Mouse (Mus musculus): ENCODE data around the gene Zfp583. TPM values are rescaled to one million over a fixed set of nuclear protein-coding genes. Genes with fewer than 3 reads are reported as not detected.
"Not testable (repeated sequence)": the region's sequence is repeated elsewhere in the genome, so short reads cannot be mapped to it uniquely, and the experiment has no call there.

Zfp583 gene
- total RNA-seq (2021) = 10 to 100 TPM; 10.2 to 13.1 TPM
- long read RNA-seq, experiment 1, partial matches to known transcripts = 0 of 4 reads
- long read RNA-seq, experiment 1, other reads (novel, unspliced or antisense) = 0 of 4 reads
- long read RNA-seq, experiment 2, partial matches to known transcripts = 0 of 4 reads
- long read RNA-seq, experiment 2, other reads (novel, unspliced or antisense) = 1 of 4 reads

DNA sequence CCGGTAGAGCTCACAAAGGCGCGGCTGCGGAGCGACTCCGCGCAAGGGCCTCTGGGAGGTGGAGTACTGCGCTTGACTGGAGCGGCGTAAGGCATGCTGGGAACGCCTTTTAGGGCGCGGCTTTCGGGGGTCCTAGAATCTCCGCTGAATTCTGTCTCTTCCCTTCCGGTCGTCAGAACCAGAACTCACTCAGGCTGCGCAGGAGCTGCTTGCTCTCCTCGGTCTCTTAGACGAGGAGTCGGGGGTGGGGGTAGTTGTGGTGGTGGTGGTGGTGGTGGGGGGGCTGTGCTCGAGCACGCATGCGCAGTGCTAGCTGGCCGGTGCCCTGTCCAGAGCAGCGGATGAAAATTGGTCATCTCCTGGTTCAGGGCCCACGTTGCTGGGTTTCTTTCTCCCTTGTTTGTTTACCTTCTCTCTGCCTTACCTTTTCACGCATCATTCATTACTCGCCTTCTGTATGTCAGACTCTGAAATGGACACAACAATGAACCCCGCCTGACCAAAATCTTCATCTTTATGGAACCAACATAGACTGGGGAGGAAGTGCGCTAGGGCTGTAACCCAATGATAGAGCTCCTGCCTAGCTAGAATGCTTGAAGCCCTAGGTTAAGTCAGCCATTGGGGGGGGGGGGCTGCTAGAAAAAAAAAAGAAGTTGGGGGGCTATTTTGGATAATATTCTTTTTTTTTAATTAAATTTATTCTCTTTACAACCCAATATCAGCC lies at the start of gene Zfp583:
Gene Zfp583, minus strand, starts transcription at position 53 of the 724 bp plus-strand sequence.
- DNase-seq (ENCODE audit: low spot score in 2 of 2) = peak; percentile 89 to 91

DNA sequence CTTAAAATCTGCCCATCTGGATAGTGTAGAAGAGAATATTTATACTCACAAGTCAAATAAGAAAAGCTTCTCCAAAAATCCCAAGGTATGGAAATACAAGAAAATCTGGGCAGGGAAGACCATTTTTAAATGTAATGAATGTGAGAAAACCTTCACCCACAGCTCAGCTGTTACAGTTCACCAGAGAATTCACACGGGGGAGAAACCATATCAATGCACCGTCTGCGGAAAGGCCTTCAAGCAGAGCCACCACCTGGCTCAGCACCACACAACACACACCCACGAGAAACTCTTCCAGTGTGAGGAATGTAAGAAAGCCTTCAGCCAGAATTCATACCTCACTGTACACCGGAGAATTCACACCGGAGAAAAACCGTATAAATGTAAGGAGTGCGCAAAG lies 47.4 kb upstream of the Zfp583 start:
- DNase-seq (ENCODE audit: low spot score in 2 of 2) = peak; percentile 53 to 73

DNA sequence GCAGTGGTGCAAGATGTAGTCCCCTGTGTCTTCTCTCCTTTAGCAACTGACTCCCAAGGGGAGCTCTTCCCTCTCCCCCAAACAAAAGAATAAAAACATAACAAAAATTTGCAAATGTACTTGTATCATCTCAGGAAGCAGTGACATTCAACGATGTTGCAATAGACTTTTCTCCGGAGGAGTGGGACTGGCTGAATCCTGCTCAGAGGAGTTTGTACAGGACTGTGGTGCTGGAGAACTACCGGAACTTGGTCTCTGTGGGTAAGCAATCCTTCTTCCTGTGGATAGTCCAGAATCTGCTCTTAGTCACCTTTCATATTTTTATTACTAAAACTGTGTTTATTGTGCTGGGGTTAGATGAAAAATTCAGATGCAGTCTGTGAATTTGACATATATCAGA lies 41.9 kb upstream of the Zfp583 start:
- no peak for DNase-seq (ENCODE audit: low spot score in 2 of 2)

DNA sequence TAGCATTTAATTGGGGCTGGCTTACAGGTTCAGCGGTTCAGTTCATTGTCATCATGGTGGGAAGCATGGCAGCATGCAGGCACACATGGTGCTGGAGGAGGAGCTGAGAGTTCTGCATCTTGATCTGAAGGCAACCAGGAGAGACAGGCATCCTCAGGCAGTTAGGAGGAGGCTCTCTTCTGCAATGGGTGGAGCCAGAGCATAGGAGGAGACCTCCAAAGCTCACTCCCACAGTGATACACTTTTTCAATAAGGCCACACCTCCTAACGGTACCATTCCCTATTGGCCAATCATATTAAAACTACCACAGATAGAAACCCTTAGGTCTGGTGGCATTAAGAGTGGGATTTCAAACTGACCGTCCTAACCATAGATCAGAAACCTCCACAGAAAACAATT lies 38.4 kb upstream of the Zfp583 start:
- no peak for DNase-seq (ENCODE audit: low spot score in 2 of 2)

DNA sequence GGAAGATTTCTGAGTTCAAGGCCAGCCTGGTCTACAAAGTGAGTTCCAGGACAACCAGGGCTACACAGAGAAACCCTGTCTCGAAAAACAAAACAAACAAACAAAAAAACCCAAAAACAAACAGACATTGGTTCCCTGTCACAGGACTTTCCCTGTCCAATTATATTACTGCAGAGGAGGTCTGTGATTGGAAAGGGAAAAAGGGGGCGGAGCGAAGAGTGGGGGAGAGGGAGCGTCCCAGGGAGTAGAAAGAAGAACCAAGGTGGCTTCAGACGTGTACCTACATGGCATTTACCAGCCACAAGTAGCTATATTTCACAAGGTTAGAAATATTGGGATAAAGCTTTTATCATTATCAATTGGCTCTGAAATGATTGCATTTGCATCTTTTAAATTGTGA lies 37.1 kb upstream of the Zfp583 start:
- DNase-seq (ENCODE audit: low spot score in 2 of 2) = not testable (repeated sequence)

DNA sequence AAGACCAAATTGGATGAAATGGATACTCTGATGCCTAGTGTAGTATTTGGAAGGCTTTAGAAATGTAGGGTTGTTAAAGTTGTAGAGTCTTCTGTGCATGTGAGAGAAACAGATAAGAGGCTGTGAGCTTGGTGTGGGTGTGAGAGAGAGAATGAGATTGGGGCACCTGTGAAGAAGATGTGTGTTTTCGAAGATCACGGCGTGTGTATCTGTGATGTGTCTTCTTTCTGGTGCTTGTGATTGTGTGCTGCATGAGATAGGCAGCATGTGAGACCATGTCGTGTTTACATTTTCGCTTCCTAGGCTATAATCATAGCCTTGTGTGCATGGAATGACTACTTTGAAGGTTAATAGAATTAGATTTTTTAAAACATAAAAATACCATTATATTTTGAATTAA lies 36.1 kb upstream of the Zfp583 start:
- no peak for DNase-seq (ENCODE audit: low spot score in 2 of 2)

DNA sequence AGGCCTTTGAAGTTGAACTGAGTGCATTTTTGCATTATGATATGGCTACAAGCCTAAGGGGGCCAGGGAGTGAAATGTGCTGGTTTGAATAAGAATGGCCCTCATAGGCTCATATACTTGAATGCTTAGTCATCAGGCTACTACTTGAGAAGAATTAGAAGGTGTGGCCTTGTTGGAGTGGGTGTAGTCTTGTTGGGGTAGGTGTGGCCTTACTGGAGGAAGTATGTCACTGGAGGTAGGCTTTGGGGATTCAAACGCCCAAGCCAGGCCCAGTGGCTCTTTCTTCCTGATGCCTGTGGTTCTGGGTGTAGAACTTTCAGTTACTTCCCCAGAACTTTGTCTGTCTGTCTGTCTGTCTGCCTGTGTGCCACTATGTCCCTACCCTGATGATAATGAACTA lies 33.7 kb upstream of the Zfp583 start:
- no peak for DNase-seq (ENCODE audit: low spot score in 2 of 2)

DNA sequence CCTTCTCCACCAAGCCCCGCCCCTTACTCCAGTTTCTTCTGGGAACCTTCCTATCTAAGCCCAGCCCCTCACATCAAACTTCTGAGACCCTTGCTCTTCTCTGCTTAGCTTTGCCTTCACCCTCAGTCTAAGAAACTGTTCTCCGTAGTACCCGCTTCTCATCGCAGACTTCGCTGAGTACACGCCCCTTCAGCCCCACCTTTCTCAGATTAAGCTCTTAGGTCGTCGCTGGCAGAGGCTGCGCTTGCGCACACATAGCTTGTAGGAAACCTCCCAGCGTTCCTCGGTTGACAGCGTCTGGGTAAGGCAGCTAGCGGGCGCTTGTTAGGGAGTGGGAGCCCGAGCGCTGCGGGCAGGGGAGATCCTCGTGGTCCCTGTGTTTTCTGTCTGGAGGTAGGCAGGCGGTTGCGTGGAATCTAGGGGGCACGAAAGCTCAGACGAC lies 32.0 kb upstream of the Zfp583 start, which contains the start of gene Zfp78:
Gene Zfp78, plus strand, starts transcription at position 234 of the 442 bp plus-strand sequence.
- peak; percentile 78 to 86 for DNase-seq (ENCODE audit: low spot score in 2 of 2)

DNA sequence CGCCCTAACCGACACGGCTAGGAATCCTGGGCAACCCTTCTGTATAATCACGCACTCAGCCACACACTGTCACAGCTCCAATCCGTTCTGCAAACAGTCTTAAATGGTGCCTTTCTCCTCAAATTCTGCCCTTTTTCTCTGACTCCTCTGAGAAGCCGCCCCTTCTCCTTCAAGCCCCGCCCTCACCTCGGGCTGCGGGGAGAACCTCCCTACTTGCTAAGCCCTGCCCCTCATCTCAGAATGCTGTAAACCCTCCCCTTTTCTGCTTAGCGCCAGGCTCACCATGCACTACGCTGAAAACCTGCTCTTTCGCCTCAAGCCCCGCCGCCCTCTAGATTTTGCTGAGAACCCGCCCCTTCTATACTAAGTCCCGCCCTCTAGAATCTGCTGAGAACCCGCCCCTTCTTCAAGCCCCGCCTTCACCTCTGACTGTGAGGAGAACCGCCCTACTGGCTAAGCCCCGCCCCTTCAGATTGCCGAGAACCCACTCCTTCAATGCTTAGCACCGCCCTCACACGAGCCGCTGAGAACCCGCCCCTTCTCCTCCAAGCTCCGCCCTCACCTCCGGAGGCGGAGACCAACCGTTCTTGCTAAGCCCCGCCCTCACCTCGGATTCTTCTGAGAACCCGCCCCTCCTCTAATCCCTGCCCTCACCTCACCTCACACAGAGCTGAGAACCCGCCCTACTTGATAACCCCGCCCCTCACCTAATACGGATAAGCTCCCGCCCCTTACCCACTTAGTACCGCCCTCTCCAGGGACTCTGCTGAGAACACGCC lies 31.4 kb upstream of the Zfp583 start:
- DNase-seq (ENCODE audit: low spot score in 2 of 2) = peak; percentile 96 to 99

DNA sequence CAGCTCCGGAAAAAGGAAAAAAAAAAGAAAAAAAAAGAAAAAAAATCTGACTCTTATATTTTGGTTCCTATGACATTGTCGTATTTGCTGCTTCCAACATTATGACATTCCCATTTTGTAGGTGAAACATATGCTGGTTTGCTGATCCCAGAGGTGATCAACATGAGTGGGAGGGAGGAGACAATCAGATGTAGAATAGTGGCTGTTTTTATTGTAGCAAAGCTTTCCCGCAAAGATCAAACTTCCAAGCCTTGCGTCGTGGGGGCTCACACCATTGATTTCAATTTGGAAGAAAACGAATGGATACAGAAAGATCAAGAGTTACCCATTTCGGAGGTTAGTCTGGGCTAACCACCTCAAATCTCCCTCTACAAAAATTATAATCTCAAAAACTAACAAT lies 30.7 kb upstream of the Zfp583 start:
- no peak for DNase-seq (ENCODE audit: low spot score in 2 of 2)

DNA sequence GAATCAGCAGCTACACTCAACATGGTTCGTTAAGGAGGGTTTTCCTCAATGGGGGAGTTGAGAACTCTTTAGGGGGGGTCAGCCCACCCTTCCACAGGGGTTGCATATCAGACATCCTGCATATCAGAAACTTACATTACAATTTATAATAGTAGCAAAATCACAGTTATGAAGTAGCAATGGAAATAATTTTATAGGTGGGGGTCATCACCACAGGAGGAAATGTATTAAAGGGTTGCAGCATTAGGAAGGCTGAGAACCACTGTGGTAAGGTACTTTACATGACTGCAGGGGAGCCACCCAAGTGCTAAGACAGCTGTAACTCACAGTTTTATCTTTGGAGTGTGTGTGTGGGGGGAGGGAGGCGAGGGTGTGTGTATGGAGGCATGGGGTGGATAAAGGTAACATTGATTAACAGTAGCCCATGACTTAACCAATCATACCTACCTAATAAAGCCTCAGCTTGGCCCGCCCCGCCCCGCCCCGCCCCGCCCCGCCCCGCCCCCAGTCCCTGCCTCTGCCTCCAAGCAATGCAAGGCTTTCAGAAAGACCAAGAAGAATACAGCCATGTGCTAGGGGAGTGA lies 29.5 kb upstream of the Zfp583 start:
- no peak for DNase-seq (ENCODE audit: low spot score in 2 of 2)

DNA sequence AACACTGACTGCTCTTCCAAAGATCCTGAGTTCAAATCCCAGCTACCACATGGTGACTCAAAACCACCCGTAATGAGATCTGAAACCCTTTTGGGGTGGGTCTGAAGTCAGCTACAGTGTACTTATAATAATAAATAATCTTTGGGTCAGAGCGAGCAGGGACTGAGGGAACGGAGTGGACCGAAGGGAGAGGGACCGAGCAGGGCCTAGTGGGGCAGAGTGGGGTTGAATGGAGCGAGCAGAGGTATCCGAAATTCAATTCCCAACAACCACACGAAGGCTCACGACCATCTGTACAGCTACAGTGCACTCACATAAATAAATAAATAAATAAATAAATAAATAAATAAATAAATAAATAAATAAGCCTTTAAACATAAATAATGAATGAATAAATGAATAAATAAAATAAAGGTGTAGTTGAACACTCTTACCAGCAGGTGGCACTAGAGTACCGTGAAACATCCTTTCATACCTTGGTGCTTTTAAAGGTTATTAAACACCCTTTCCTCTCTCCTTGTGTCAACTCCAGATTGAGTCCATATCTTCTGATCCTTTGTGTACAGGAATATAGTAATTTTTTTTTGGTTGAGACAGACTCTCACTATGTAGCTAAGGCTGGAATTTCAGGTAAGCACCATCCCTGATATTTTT lies 28.0 kb upstream of the Zfp583 start:
- peak in 1 of 2 experiments; percentile 17 for DNase-seq (ENCODE audit: low spot score in 2 of 2)

DNA sequence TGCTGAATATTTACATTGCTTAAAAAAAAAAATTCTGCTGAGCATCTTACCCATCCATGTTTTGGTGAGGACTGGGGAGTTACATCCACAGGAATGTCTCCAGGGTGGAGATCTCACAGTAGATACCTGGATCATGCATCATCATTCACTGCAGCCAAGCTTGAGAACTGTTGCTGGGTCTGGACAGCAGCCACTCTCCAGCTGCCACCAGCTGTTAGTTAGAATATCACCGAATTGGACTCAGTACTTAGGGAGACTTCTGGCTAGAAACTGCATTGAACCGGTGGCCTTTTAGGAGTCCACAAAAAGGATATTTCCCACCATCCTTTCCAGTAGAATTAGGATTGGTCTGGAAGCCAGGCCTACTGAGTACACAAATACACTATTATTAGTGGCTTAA lies 27.0 kb upstream of the Zfp583 start:
- no peak for DNase-seq (ENCODE audit: low spot score in 2 of 2)

DNA sequence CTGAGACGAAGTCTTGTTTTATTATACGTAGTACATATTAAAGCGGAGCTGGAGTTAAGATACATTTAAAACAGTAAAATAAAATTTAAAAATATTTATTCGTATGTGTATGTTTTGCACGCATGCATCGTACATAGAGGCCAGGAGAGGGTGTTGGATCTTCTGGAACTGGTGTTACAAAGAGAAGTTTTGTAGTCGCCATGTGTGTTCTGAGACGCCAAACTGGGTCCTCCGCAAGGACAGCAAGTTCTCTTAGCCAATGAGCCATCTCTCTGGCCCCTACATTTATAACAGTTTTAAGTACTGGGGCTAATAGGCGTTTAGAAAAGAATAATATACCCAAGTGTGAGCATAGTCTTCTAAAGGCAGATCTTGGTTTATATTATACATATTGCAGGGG lies 13.0 kb upstream of the Zfp583 start:
- DNase-seq (ENCODE audit: low spot score in 2 of 2) = no peak

DNA sequence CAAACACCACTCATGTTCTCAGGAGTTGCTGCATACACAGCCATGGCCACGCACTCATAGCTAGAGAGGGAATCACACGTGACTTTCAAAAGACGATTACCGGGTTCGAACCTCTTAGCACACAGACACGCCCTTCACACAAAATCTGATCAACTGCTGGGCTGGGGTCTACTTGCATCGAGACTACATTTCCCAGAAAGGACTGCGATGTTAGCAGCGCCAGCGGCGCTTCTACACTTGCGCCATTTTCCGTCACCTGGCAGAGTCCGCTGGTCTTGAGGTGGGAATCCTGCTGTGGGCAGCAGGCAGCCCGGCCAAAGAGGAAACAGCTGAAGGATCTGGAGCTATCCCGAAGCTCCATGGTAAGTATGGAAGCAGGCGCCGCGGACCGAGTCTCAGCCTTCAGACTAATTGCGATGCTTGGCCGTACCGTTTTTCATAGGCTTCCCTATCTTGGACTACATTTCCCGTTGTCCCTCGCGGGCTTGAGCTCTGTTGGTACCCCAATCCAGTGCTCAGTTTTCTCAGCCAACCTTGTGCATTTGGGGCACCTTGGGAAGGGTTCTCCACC lies 12.5 kb upstream of the Zfp583 start, which contains the start of gene Gm3854:
Gene Gm3854, plus strand, starts transcription at position 259 of the 571 bp plus-strand sequence.
- DNase-seq (ENCODE audit: low spot score in 2 of 2) = peak; percentile 71 to 86

DNA sequence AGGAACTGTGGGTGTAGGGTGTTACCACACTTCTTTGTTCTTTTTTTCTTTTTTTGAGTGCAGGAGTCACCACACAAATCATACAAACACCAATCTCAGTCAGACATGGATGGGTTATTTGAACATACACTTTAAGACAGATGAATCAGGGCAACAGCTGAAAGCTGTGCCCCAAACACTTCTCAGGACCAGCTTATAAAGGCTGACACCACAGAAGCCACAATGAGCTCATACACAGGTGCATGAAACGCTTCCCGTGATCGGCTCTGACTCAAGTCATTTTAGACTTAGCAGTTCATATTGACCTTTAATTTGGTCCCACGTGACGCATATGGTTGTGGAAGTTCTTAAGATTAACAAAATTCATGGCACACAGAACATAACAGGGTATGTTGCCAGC lies 8.8 kb upstream of the Zfp583 start:
- no peak for DNase-seq (ENCODE audit: low spot score in 2 of 2)

DNA sequence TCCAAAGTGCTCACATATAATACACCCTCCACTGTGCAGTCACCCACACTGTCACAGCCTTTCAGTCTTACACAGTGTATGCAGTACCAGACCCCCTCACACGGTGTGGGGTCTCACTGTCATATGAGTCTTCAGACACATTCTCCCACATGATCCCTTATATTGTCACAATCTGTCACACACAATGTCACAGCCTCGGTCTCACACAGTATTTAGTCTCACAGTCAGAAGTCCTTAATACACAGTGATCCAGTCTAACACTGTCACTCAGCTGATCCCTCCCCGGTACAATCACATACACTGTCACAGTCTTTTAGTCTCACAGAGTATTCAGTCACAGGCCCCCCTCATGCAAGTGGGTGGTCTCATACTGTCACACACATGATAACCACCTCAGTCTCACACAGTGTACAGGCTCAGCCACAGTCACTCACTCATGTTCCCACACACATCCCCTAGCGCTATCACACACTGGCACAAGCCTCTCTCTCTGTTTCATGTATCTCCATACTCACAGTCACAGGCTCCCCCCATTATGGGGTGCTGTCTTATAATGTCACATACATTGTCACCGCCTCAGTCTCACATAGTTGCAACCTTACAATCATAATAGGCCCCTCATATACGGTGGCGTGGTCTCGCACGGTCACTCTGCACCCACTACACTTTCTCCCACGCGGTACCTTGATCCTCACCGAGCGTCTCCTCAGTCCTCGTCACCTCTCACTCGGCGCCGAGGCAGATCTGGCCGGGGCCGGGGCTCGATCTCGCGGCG lies 440 bp downstream of the Zfp583 start:
- peak; percentile 21 to 22 for DNase-seq (ENCODE audit: low spot score in 2 of 2)

DNA sequence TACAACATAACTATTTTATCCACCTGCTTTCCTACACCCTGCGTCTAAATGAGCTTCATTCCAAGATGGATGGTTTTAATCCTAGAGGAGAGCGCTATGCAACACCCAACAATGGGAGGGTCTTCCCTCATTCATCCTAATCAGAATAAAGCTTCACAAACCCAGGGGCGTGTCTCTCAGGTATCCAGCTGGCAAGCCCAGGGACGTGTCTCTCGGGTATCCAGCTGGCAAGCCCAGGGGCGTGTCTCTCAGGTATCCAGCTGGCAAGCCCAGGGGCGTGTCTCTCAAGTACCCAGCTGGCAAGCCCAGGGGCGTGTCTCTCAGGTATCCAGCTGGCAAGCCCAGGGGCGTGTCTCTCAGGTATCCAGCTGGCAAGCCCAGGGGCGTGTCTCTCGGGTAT lies 30.3 kb downstream of the Zfp583 start:
- not testable (repeated sequence) for DNase-seq (ENCODE audit: low spot score in 2 of 2)

DNA sequence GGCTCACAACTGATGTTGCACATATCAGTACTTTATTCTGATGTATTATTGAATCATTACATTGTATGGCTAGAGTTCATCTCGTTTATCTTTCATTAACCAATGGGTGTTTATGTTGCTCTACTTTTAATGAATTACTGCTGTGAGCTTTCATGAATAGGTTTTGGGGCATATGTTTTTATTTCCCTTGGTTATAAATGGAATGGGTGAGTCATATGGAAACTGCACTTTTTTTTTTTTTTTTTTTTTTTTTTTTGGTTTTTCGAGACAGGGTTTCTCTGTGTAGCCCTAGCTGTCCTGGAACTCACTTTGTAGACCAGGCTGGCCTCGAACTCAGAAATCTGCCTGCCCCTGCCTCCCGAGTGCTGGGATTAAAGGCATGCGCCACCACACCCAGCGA lies 40.0 kb downstream of the Zfp583 start:
- DNase-seq (ENCODE audit: low spot score in 2 of 2) = not testable (repeated sequence)

Measured in left cerebral cortex, adult 18-20 months (tissue).